Mouse (Mus musculus) spleen, postnatal 14 days (tissue): ENCODE results near the gene Atad3a.

ENCODE experiments used
- DNase-seq, 2 experiments: peaks; one replicate each; pipeline ENCODE4 v3.0.0; 2021 to 2022; ENCODE audit warnings: low spot score in 2 of 2

Atad3a gene

DNA sequence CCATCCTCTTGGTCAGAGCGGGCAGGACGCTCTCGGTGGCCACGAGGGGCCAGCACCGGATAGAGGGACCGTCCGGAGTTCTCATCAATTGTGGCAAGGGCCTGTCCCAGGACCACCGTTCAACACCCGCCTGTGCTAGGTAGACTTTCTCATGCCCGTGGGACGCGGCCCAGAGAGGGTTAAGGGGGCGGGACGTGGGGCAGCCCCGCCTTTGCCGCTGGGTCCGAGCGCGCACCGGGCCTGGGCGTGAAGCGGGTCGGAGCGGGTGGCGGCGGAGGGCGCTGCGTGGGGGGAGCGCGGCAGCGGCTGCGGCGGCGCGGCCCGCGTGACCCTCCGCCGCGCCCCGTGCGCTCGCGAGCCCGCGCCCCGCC, 66.8 kb downstream of the Atad3a start, which contains the start of gene Fndc10:
Gene Fndc10 (plus strand): TSS at position 232 of the 371 bp plus-strand sequence.
- DNase-seq, result peak; percentile 14 to 34

DNA sequence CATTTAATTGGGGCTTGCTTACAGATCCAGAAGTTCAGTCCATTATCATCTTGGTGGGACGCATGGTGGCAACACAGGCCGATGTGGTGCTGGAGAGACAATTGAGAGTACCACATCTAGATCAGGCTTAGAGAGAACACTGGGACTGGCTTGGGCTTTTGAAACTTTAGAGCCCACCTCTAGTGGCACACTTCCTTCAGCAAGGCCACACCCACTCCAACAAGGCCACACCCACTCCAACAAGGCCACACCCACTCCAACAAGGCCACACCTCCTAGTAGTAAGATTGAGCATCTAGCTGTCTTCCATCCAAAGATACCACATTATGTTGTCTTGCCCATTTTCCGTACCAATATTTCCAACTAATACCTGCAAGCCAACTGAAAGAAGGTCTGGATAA, 68.5 kb downstream of the Atad3a start:
- no peak for DNase-seq
